Mouse (Mus musculus) midbrain, embryonic 12.5 days (tissue): Measurements from ENCODE around the gene Mical2. TPM values are rescaled to one million over a fixed set of nuclear protein-coding genes. Genes with fewer than 3 reads are reported as not detected.

ENCODE experiments used
- ATAC-seq: fragments of 200-750 bp; cut with Nextera tagmentation; 2 replicates; pipeline ENCODE4 v1.8.0; 2017; ENCODE audit warnings: low read depth, moderate TSS enrichment, moderate library complexity; ENCODE audit not compliant: low FRiP score
- H3K27ac ChIP-seq: fragments of 300-500 bp; sonication (generic); replicated peaks from 2 replicates; pipeline ENCODE4 v1.5.1; 2016; ENCODE audit warnings: mild to moderate bottlenecking
- H3K27me3 ChIP-seq: fragments of 300-500 bp; sonication (generic); 2 replicates; pipeline ENCODE4 v1.6.1; 2016; ENCODE audit warnings: mild to moderate bottlenecking
- H3K36me3 ChIP-seq: fragments of 300-500 bp; sonication (generic); 2 replicates; pipeline ENCODE4 v1.6.1; 2016
- H3K4me1 ChIP-seq: fragments of 300-500 bp; sonication (generic); 2 replicates; pipeline ENCODE4 v1.6.1; 2016
- H3K4me2 ChIP-seq: fragments of 300-500 bp; sonication (generic); replicated peaks from 2 replicates; pipeline ENCODE4 v1.6.1; 2016; ENCODE audit warnings: mild to moderate bottlenecking, moderate library complexity
- H3K4me3 ChIP-seq: fragments of 300-500 bp; sonication (generic); 2 replicates; pipeline ENCODE4 v1.5.1; 2016; ENCODE audit warnings: mild to moderate bottlenecking
- H3K9ac ChIP-seq: fragments of 300-500 bp; sonication (generic); replicated peaks from 2 replicates; pipeline ENCODE4 v1.6.1; 2016; ENCODE audit warnings: mild to moderate bottlenecking, moderate library complexity
- H3K9me3 ChIP-seq: fragments of 300-500 bp; sonication (generic); 2 replicates; pipeline ENCODE4 v1.6.1; 2016; ENCODE audit warnings: mild to moderate bottlenecking
- WGBS: fragments of 180-500 bp; shearing (Covaris S2); methylation state at CpG from one replicate; pipeline ENCODE4 v1.1.7; 2016; 5-methylcytosine and 5-hydroxymethylcytosine counted together
- polyA plus RNA-seq: library from polyadenylated mRNA; unstranded; fragments of >200 nt; fragmentation: Nextera tagmentation; extraction: Ambion mirVana; gene quantifications from 2 replicates; pipeline ENCODE4 v1.2.1, GENCODE M21; 2016

Mical2 gene
- polyA plus RNA-seq, 1 experiment from 2014 or later: 2.2 TPM

DNA sequence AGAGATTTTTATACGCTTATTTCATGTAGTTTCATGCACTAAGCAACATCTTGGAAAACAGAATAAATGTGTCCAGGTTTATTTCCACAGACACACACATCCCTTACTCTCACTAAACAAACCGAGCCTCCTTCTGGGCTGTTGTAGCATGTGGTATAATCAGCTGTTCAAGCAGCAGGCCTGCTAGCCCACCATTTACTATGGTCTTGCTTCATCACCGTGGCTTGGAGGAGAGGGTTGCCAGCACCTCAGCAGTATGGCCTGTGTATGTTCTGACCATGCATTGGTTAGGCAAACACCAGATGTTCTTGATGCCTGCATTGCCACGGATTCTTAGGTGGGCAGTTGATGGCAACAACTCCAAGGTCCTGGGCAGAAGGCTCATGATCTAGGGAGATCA is 232.3 kb downstream of the Mical2 start:
- no peaks in the 10 kb centered on the region for H3K9me3 ChIP-seq
- 90% methylated on average over 4 of the region's 4 CpGs for WGBS
- ATAC-seq: no peak
- no peak overlapping the region for H3K4me3 ChIP-seq
- H3K9ac ChIP-seq: no peak overlapping the region
- H3K27me3 ChIP-seq: peaks cover 4% of the 10 kb centered on the region
- no peak overlapping the region for H3K27ac ChIP-seq
- no peaks in the 10 kb centered on the region for H3K36me3 ChIP-seq
- H3K4me2 ChIP-seq: no peak overlapping the region
- H3K4me1 ChIP-seq: peaks cover 12% of the 10 kb centered on the region

DNA sequence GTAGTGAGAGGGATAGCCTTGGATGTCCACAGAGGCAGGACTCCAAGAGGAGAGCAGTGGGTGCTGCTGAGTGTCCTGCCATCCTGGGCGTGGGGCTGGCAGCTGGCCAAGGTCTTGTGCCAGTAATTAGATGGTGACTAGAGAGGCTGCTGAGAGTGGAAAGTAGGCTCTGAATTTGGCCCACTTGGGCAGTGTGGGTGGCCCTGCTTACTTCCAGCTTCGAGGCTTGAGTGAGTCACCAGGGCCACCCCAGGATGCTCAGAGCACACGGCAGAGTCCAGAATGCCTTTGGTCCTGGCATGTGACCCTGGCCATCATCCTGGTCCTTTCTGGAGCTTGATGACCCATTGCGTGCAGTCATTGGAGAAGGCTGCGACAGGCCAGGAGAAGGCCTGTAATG is 232.8 kb downstream of the Mical2 start:
- no peak for ATAC-seq
- Histone ChIP-seq H3K36me3 (no peaks in the 10 kb centered on the region), H3K27ac (no peak overlapping the region), H3K9ac (no peak overlapping the region), H3K4me1 (peaks cover 14% of the 10 kb centered on the region), H3K4me3 (no peak overlapping the region), H3K4me2 (no peak overlapping the region), H3K27me3 (peaks cover 4% of the 10 kb centered on the region), H3K9me3 (no peaks in the 10 kb centered on the region)
- 78% methylated on average over 5 of the region's 5 CpGs for WGBS

Other genes with a start within 250 kb of the Mical2 start
- gene Usp47, start 202.4 kb upstream of the Mical2 start, polyA plus RNA-seq: 105 and 113 TPM in 2 replicates
- gene Dkk3, start 66.8 kb upstream of the Mical2 start, polyA plus RNA-seq: 20.1 and 22.4 TPM in 2 replicates
- gene Parva, start 201.6 kb downstream of the Mical2 start, polyA plus RNA-seq: 54.8 and 55.6 TPM in 2 replicates